Mouse (Mus musculus): ENCODE data around the gene U2af2.

U2af2 gene

DNA sequence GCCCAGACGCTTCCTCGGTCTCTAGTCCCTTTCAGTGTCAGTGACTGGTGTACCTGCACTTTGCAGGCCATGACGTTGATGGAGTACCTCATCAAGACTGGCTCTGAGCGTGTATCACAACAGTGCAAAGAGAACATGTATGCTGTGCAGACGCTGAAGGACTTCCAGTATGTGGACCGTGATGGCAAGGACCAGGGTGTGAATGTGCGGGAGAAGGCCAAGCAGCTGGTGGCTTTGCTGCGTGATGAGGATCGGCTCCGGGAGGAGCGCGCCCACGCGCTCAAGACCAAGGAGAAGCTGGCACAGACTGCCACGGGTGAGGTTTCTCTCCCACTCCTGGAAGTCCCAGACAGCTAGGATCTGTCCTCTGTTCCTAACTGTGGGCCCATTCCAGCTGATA is 27.9 kb downstream of the U2af2 start:
- in situ Hi-C loops (cut with MboI; ENCODE audit: low pct_unique_long_range_greater_than_20kb in 1 of 2, low sequenced_read_pairs in 2 of 2, unreplicated experiment in 1 of 2): no loop called here

DNA sequence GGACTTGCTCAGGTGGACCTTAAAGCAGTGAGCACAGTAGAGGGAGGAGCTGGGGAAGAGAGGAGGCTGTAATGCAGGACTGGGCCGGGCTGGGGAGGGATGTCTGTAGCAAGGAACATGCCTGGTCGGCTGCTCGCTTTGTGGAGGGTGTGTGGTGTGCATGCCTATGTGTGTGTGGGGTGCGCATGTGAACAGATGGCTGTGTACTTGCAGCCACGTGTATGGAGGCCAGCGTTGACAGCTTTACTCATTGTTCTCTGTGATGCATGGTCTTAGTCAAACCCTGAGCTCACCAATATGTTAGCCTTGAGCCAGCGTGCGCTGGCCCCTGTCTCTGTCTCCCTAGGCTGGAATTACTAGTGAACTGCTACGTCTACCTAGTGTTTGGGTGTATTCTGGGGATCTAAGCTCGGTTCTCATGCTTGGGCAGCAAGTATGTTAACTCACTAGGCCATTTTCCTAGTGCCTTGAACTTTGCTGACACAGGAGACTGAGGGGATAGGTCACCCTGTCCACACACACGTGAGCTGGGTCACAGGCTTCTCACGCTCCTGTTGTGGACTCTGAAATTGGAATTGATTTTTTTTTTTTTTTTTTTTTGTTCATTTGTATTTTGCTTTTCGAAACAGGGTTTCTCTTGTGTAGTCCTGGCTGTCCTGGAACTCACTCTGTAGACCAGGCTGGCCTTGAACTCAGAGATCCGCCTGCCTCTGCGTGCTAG is 29.2 kb downstream of the U2af2 start:
- in situ Hi-C loops (cut with MboI; ENCODE audit: low pct_unique_long_range_greater_than_20kb in 1 of 2, low sequenced_read_pairs in 2 of 2, unreplicated experiment in 1 of 2): no loop called here

DNA sequence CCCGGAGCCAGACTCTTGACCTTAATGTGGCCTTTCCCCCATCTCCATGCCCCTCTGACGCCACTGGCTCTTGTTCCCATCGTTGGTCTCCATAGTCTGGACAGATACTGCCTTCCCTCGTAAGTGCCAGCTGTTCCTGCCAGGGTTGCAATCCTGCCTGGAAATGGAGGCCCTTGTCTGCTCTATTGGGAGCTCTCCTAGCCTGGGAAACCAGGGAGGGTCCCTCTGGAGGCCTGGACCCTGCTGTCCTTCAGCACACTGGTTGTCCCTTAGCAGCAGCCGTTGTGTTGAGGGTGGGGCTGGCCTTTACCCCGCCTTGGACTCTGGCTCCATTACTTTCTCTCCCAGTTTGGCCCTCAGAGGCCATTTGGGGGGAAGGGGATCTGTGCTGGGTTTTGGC is 30.4 kb downstream of the U2af2 start:
- in situ Hi-C loops (cut with MboI; ENCODE audit: low pct_unique_long_range_greater_than_20kb in 1 of 2, low sequenced_read_pairs in 2 of 2, unreplicated experiment in 1 of 2): no loop called here

DNA sequence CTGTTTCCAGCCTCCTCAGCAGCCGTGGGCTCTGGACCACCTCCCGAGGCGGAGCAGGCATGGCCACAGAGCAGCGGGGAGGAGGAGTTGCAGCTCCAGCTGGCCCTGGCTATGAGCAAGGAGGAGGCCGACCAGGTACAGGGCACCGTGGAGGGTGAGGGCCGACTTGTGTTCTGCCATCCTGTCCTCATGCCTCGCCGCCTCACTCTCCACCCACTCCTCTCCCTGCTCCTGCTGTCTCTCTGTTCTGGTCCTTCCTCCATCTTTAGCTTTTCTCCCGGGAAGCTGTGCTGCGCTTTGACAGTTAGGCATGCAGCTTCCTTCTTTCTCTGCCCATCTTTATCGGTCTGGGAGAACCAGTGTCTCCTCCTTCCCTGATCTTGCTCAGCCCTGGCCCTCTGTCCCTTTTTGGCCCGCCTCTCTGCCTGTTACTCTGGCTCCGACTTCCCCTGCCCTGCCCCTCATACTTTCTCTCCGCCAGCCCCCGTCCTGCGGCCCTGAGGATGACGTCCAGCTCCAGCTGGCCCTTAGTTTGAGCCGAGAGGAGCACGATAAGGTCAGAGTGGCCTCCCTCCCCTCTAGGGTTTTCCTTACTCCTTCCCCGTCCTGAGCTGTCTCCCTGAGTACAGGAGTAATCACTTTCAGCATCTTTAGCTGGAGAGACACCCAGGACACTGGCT is 31.0 kb downstream of the U2af2 start:
- in situ Hi-C loops (cut with MboI; ENCODE audit: low pct_unique_long_range_greater_than_20kb in 1 of 2, low sequenced_read_pairs in 2 of 2, unreplicated experiment in 1 of 2): no loop called here

DNA sequence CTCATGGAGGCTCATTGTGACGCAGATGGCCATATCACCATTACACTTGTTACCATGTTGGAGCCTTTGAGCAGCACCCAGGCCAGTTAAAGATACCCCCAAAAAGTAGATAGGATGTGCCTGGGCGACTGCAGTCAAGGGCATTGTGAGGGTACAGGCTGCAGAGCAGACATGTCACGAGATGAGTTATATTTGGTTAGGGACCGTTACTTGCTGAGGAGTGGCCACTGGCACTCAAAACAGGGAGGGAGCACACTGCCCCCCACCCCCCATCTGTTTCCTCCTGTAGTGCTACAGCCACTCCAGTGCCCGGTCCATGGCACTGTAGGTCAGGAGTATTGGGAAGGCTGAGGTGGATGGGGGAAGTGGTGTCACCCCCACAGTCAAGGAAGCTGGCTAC is 36.8 kb downstream of the U2af2 start:
- in situ Hi-C loops (cut with MboI; ENCODE audit: low pct_unique_long_range_greater_than_20kb in 1 of 2, low sequenced_read_pairs in 2 of 2, unreplicated experiment in 1 of 2): no loop called here

DNA sequence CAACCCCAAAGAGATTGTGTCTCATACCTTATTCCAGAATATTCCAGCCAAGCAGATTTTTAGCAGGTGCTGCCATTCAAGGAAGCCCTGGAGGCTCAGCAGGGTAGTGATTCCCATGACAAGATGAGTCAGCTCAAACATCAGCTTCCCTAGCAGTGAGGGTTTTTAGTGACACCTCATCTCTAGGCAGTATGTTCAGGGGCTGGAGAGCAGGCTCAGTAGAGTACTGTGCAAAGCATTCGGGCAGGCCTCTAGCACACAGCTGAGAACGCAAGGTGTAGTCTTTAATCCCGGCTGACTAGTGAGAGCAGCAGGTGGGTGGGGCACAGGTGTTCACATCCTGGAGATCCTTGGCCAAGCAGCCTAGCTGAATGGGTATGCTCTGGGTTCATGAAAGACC is 37.9 kb downstream of the U2af2 start:
- in situ Hi-C loops (cut with MboI; ENCODE audit: low pct_unique_long_range_greater_than_20kb in 1 of 2, low sequenced_read_pairs in 2 of 2, unreplicated experiment in 1 of 2): loop anchor here in 1 of 2 experiments (25.0 kb wide), 1 partner anchor 1038 kb away; no protein-coding TSS in a partner anchor

DNA sequence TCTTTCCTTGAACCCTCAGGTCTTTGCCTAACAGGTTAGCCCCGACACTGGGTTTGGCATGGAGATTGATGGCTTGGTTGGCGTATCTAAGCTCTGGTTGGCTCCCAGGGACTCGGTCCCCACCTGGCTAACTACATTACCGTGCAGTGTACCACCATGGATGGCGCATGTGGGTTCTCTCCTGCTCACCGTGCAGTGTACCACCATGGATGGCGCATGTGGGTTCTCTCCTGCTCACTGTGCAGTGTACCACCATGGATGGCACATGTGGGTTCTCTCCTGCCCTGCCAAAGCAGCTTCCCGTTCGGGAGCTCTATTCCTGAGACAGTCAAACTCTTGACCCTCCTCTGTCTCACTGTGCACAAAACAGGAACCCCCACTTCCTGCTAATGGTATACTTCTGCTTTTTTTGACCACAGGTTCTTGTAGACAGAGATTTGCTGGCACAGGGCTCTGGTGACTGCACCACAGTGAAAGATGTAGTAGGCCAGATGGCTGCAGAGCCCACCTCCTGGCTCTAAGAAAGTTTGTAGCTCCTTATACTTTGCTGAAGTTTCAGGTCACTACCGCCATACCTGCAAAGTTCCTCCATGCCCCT is 39.2 kb downstream of the U2af2 start:
- in situ Hi-C loops (cut with MboI; ENCODE audit: low pct_unique_long_range_greater_than_20kb in 1 of 2, low sequenced_read_pairs in 2 of 2, unreplicated experiment in 1 of 2): loop anchor here in 1 of 2 experiments (25.0 kb wide), 1 partner anchor 1036 kb away; no protein-coding TSS in a partner anchor

DNA sequence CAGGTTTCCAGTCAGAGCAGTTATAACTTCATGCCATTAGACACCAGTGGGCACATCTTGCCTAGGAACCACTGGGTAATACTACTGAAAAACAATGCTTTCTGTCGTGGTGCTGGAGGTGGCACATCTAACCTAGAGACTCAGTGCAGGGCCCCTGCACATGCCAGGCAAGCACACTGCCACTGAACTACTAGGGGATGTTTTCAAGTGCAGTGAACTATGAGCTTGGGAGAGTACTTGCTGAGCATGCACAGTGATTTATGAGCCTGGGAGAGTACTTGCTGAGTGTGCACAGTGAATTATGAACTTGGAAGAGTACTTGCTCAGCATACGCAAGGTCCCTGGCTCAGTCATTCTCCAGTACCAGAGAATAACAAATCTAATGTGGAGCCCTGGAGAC is 40.6 kb downstream of the U2af2 start:
- in situ Hi-C loops (cut with MboI; ENCODE audit: low pct_unique_long_range_greater_than_20kb in 1 of 2, low sequenced_read_pairs in 2 of 2, unreplicated experiment in 1 of 2): loop anchor here in 1 of 2 experiments (25.0 kb wide), 1 partner anchor 1035 kb away; no protein-coding TSS in a partner anchor

DNA sequence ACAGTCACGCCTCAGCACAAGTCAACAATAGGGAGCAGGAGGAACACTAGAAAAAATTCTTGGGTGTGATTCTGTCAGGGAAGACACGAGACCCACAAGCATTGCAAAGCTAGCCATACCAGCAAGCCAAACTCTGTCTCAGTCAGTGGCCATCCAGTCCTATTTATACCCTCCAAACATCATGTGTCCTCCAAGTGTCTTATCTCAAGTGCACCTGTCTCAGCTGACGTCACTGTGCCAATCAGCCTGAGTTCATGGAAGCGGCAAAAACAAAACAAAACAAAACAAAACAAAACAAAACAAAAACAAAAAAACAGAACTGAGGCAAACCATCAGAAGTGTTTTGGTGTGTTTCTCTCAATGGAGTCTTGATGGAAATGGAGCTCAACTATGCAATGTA is 46.3 kb downstream of the U2af2 start:
- in situ Hi-C loops (cut with MboI; ENCODE audit: low pct_unique_long_range_greater_than_20kb in 1 of 2, low sequenced_read_pairs in 2 of 2, unreplicated experiment in 1 of 2): loop anchor here in 1 of 2 experiments (25.0 kb wide), 1 partner anchor 1029 kb away; no protein-coding TSS in a partner anchor

DNA sequence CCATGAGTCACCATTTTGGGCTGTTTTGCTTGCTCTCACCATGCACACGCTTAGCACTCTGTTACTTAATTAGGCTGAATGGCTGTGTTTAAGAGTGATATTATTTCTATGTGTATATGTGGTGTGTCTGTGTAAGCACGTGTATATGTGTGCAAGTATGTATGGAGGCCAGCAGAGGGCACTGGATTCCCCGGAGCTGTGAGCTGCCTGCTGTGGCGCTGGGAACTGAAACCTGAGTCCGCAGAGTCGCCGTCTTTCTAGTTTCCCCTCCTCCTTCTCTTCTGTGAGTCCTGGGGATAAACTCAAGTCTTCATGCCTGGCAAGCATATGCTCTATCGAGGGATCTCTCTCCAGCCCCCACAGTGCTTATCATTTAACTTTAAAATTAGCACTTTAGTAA is 47.4 kb downstream of the U2af2 start:
- in situ Hi-C loops (cut with MboI; ENCODE audit: low pct_unique_long_range_greater_than_20kb in 1 of 2, low sequenced_read_pairs in 2 of 2, unreplicated experiment in 1 of 2): loop anchor here in 1 of 2 experiments (25.0 kb wide), 1 partner anchor 1028 kb away; no protein-coding TSS in a partner anchor

DNA sequence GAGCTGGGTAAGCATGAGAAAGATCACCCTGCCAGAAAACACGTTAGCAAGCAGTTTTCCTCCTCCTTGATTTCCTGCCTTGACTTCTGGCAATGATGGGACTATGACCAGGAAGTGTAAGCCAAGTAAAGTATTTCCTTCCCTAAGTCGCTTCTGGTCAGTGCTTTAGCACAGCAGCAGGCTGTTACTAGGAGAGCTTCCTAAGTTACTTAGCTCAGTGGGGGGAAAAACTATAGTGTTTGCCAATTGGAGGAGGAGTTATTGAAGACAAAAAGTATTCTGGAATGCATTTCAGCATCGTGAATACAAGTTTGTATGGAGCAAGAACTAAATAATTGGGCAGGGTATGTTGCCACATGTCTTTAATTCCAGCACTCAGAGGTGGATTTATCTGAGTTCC is 50.8 kb downstream of the U2af2 start:
- in situ Hi-C loops (cut with MboI; ENCODE audit: low pct_unique_long_range_greater_than_20kb in 1 of 2, low sequenced_read_pairs in 2 of 2, unreplicated experiment in 1 of 2): loop anchor here in 1 of 2 experiments (25.0 kb wide), 1 partner anchor 1025 kb away; no protein-coding TSS in a partner anchor

DNA sequence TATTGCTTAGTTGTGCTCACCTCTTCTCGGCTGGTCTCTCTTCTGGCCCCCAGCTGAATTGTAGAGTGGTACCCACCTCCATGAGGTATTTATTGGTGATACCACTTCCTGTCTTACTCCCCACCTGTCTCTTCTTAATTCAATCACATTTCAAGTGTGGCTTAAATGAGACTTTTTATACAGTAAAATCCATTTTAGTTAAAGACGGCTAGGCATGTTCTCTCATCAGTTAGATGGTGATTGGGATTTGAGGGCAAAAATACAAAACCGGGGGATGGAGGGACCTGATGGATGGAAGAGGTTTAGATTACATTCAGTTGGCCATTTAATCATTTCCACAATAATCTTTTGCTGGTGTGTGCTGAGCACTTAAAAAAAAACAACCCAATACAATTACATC is 54.9 kb downstream of the U2af2 start, which contains the start of gene Rfpl4:
Gene Rfpl4 (minus strand): TSS at position 101 of the 400 bp plus-strand sequence.
- in situ Hi-C loops (cut with MboI; ENCODE audit: low pct_unique_long_range_greater_than_20kb in 1 of 2, low sequenced_read_pairs in 2 of 2, unreplicated experiment in 1 of 2): loop anchor here in 1 of 2 experiments (25.0 kb wide), 1 partner anchor 1020 kb away; no protein-coding TSS in a partner anchor

DNA sequence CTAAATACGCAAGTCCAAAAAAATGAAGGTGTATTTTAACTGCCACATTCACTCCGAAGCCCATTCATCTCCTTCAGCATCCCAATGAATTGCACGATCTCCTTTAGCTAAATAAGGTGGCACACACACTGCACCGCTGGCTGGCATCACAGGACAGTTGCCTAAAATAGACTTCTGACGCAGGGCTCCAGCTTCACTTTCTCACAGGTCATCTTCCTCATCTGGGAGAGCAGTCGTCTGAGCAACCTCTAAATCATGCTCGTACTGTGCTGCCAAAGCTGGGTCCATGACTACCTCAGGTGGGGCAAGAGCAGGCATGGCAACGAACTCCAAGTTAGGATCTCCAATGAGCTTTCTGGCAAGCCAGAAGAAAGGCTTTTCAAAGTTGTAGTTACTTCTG is 63.1 kb downstream of the U2af2 start:
- in situ Hi-C loops (cut with MboI; ENCODE audit: low pct_unique_long_range_greater_than_20kb in 1 of 2, low sequenced_read_pairs in 2 of 2, unreplicated experiment in 1 of 2): no loop called here

DNA sequence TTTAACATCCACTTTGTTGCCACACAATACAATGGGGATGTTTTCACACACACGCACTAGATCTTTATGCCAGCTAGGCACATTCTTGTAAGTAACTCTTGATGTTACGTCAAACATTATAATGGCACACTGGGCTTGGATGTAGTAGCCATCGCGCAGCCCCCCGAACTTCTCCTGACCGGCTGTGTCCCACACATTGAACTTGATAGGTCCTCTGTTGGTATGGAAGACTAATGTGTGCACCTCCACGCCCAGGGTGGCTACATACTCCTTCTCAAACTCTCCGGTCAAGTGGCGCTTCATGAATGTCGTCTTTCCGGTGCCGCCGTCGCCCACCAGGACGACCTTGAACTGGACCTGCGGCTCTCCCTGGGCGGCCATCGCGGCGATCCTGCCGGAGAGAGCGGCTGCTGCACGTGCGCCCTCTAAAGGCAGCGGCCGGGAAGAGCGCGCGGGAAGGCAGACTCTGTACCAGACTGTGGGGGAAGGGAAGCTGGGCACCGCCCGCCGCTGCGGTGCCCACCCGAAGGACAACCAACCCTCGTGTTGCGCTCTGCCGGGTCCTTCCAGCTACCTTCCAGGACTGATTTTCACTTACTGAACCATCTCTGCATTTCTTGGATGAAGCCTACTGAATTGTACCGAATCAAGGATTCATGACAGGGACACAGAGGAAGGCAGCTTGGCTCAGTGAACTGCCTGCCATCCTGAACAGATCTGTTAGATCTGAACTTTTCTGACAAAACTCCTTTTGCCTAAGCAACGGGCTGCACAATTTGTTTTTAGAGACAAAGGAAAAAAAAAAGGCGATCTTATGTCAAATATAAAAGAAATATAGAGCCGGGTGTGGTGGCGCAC is 63.8 kb downstream of the U2af2 start, which contains the start of gene Rasl2-9:
Gene Rasl2-9 (minus strand): TSS at position 402 of the 858 bp plus-strand sequence.
- in situ Hi-C loops (cut with MboI; ENCODE audit: low pct_unique_long_range_greater_than_20kb in 1 of 2, low sequenced_read_pairs in 2 of 2, unreplicated experiment in 1 of 2): no loop called here
